Mouse (Mus musculus): ENCODE results near the gene Tnfrsf9. TPM values are rescaled to one million over a fixed set of nuclear protein-coding genes. Genes with fewer than 3 reads are reported as not detected.
A peak's percentile ranks its signal among the peaks of the same experiment; 100 is the strongest.
"Not testable (repeated sequence)": the region's sequence is repeated elsewhere in the genome, so short reads cannot be mapped to it uniquely, and the experiment has no call there.

The Tnfrsf9 gene
- polyA plus RNA-seq, 1 experiment from 2014 or later = 0.80 TPM

DNA sequence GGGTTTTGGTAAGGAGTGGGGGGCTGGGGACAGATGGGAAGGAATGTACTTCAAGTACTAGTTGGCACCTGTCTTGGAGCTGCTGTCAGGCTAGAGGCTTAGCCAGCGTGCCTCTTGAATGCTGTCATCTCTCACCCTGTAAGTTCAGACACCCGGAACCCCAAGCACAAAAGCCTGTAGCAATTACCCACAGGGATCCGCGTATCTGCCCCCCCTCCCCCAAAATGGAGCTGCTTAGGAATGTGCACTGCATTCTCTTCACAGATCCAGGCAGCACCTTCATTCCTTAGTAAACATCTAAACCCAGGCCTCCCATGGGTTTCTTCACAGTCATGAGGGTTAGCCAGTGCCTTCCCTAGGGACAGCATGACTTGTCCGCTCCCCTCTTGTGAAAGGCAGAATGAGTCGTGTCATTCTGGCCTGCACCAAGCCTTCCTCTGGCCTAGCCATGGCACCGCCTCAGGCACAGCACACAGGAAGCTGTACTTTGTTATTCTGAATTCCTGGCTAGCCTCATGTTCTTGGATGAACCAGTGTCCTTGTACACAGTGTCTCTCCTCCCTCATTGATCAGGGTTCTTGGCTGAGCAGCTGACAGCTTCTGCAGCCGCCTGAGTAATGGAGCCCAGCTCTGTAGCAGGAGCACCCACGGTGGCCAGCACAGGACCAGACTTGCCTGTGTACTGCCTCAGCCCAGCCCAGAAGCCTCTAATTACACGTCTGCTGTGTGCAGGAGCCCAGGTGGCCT is 42.8 kb upstream of the Tnfrsf9 start:
- H3K27ac ChIP-seq (ENCODE audit: low read length) = peak overlapping the region; percentile 88
- peaks cover 25% of the 10 kb centered on the region for H3K4me1 ChIP-seq (ENCODE audit: control insufficient read depth, insufficient read depth, low read length)
- H3K9me3 ChIP-seq (ENCODE audit: control insufficient read depth, low read depth, low read length) = no peaks in the 10 kb centered on the region
- no peak overlapping the region for H3K4me3 ChIP-seq (ENCODE audit: low read depth, low read length)
- no peaks in the 10 kb centered on the region for H3K27me3 ChIP-seq (ENCODE audit: control insufficient read depth, insufficient read depth, low read length)
- 20% methylated on average over 10 of the region's 10 CpGs for WGBS
- no peak overlapping the region for H3K9ac ChIP-seq (replicated peaks; ENCODE audit: low read depth, low read length)
- ATAC-seq (ENCODE audit: insufficient number of reproducible peaks, insufficient read depth, low FRiP score, low read depth) = peak; percentile 81
- no peak overlapping the region for H3K4me2 ChIP-seq (replicated peaks; ENCODE audit: low read depth, low read length)
- peaks cover 19% of the 10 kb centered on the region for H3K36me3 ChIP-seq (ENCODE audit: control insufficient read depth, insufficient read depth, low read length)

DNA sequence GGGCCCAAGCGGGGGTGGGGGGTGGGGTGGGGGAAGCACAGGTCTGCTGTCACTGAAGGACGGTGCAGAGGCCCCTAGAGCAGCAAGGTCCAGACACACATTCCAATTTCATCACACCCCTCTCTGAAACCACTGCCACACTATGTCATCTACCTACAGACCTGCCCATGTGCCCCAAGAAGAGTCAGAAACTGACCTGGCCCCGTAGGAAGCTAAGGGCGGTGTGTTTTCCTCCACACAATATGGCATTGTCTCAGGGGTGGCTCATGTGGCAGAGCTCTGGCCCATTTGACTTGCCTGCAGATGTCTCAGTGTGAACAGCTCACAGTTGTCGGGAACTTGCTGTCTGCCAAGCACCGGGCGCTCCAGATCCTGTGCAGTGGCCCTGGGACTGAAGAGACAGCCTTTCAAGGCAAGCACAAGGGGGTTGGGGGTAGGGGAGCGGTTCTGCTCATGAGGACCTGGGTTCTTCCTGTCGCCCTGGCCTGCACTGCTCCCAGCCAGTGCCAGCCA is 42.2 kb upstream of the Tnfrsf9 start:
- Histone ChIP-seq H3K27me3 (ENCODE audit: control insufficient read depth, insufficient read depth, low read length) (no peaks in the 10 kb centered on the region), H3K4me2 (replicated peaks; ENCODE audit: low read depth, low read length) (no peak overlapping the region), H3K9ac (replicated peaks; ENCODE audit: low read depth, low read length) (no peak overlapping the region), H3K27ac (ENCODE audit: low read length) (peak overlapping the region; percentile 88; the same call in 1 of the 2 replicates), H3K4me3 (ENCODE audit: low read depth, low read length) (no peak overlapping the region), H3K9me3 (ENCODE audit: control insufficient read depth, low read depth, low read length) (no peaks in the 10 kb centered on the region), H3K36me3 (ENCODE audit: control insufficient read depth, insufficient read depth, low read length) (peaks cover 13% of the 10 kb centered on the region), H3K4me1 (ENCODE audit: control insufficient read depth, insufficient read depth, low read length) (peaks cover 25% of the 10 kb centered on the region)
- ATAC-seq (ENCODE audit: insufficient number of reproducible peaks, insufficient read depth, low FRiP score, low read depth) = peak; percentile 40; the same call in 1 of the 2 replicates
- WGBS = 37% methylated on average over 9 of the region's 9 CpGs

DNA sequence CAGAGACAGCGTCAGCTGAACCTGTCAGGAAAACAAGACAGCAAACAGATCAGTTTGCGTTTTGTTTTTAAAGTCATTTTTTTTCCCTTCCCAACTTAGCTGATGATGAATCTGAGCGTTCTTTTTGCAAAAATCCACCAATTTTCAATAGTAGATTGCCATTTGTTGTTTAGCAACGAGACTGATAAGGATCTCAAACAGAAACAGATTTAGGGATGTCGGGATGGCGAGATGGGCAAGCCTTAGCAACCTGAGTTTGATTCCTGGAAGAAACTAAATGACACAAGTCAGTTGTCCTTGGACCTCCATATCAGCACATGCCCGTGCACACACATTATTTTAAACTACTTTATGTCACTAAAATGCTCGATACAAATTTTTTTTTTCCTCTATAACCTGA is 41.7 kb upstream of the Tnfrsf9 start:
- 66% methylated on average over 8 of the region's 8 CpGs for WGBS
- Histone ChIP-seq H3K27ac (ENCODE audit: low read length) (peak overlapping the region; percentile 88; the same call in 1 of the 2 replicates), H3K27me3 (ENCODE audit: control insufficient read depth, insufficient read depth, low read length) (no peaks in the 10 kb centered on the region), H3K4me1 (ENCODE audit: control insufficient read depth, insufficient read depth, low read length) (peaks cover 25% of the 10 kb centered on the region), H3K9ac (replicated peaks; ENCODE audit: low read depth, low read length) (no peak overlapping the region), H3K4me2 (replicated peaks; ENCODE audit: low read depth, low read length) (no peak overlapping the region), H3K9me3 (ENCODE audit: control insufficient read depth, low read depth, low read length) (no peaks in the 10 kb centered on the region), H3K4me3 (ENCODE audit: low read depth, low read length) (no peak overlapping the region), H3K36me3 (ENCODE audit: control insufficient read depth, insufficient read depth, low read length) (peaks cover 8% of the 10 kb centered on the region)
- ATAC-seq (ENCODE audit: insufficient number of reproducible peaks, insufficient read depth, low FRiP score, low read depth) = no peak

DNA sequence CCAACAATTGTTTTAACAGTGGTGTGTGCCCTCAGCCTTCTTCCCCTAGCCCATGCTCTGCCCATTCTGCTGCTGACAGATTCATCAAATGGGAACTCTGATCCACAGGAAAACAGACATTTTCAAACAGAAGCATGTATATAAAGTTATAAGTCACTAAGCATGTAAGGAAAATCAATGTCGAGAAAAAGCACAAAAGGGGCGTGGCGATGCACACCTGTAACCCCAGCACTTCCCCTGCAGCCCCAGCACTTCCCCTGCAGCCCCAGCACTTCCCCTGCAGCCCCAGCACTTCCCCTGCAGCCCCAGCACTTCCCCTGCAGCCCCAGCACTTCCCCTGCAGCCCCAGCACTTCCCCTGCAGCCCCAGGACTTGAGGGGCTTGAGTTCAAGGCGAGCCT is 39.9 kb upstream of the Tnfrsf9 start:
- Histone ChIP-seq H3K9me3 (ENCODE audit: control insufficient read depth, low read depth, low read length) (peaks cover 11% of the 10 kb centered on the region), H3K4me1 (ENCODE audit: control insufficient read depth, insufficient read depth, low read length) (peaks cover 22% of the 10 kb centered on the region)
- not testable (repeated sequence) for H3K4me3 ChIP-seq (ENCODE audit: low read depth, low read length); H3K4me2 ChIP-seq (replicated peaks; ENCODE audit: low read depth, low read length); H3K9ac ChIP-seq (replicated peaks; ENCODE audit: low read depth, low read length); H3K36me3 ChIP-seq (ENCODE audit: control insufficient read depth, insufficient read depth, low read length); H3K27ac ChIP-seq (ENCODE audit: low read length); ATAC-seq (ENCODE audit: insufficient number of reproducible peaks, insufficient read depth, low FRiP score, low read depth); H3K27me3 ChIP-seq (ENCODE audit: control insufficient read depth, insufficient read depth, low read length)
- WGBS = 50% methylated on average over 4 of the region's 4 CpGs

DNA sequence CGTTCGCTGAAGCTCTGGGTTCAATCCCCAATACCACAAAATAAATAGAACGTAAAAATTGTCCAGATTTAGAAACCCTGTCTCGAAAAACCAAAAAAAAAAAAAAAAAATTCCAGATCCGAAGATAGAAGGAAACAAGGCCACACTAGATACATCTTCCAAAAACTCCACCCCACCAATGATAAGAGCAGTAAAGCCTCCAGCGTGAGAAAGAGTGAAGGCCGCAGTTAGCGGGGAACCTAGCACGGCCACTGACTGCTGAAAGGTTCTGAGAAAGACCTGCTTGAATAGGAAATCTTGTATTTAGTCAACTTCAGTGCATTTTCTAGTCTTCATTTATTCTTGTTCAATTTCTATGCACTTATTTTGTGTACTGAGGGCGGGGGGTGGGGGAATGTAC is 39.0 kb upstream of the Tnfrsf9 start:
- Histone ChIP-seq H3K4me1 (ENCODE audit: control insufficient read depth, insufficient read depth, low read length) (peaks cover 20% of the 10 kb centered on the region), H3K4me2 (replicated peaks; ENCODE audit: low read depth, low read length) (no peak overlapping the region), H3K27ac (ENCODE audit: low read length) (no peak overlapping the region), H3K9ac (replicated peaks; ENCODE audit: low read depth, low read length) (no peak overlapping the region), H3K9me3 (ENCODE audit: control insufficient read depth, low read depth, low read length) (peaks cover 20% of the 10 kb centered on the region), H3K27me3 (ENCODE audit: control insufficient read depth, insufficient read depth, low read length) (no peaks in the 10 kb centered on the region), H3K36me3 (ENCODE audit: control insufficient read depth, insufficient read depth, low read length) (no peaks in the 10 kb centered on the region), H3K4me3 (ENCODE audit: low read depth, low read length) (no peak overlapping the region)
- 66% methylated on average over 10 of the region's 10 CpGs for WGBS
- ATAC-seq (ENCODE audit: insufficient number of reproducible peaks, insufficient read depth, low FRiP score, low read depth) = no peak

DNA sequence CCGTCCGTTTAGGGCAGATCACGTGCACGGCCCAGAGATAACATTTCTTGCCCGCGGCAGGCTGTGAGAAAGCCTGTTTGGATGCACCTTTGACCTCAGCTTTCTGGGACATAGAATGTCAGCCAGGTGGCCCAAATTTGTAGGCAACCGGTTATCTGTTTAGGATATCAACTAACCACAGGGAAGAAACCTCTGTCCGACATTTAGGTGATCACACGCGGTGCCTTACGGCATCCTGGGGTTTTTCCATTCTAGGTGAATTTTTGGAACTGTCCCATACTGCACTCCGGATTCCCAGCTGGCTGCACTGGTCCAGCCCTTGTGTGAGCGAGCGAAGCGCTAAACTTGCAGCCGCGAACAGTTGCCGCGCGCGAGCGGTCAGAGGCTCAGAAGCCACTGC is 34.7 kb upstream of the Tnfrsf9 start:
- H3K9me3 ChIP-seq (ENCODE audit: control insufficient read depth, low read depth, low read length) = peaks cover 22% of the 10 kb centered on the region
- WGBS = 96% methylated on average over 22 of the region's 22 CpGs
- no peak overlapping the region for H3K27ac ChIP-seq (ENCODE audit: low read length)
- H3K4me3 ChIP-seq (ENCODE audit: low read depth, low read length) = no peak overlapping the region
- H3K4me1 ChIP-seq (ENCODE audit: control insufficient read depth, insufficient read depth, low read length) = no peaks in the 10 kb centered on the region
- no peak for ATAC-seq (ENCODE audit: insufficient number of reproducible peaks, insufficient read depth, low FRiP score, low read depth)
- no peak overlapping the region for H3K9ac ChIP-seq (replicated peaks; ENCODE audit: low read depth, low read length)
- H3K36me3 ChIP-seq (ENCODE audit: control insufficient read depth, insufficient read depth, low read length) = no peaks in the 10 kb centered on the region
- no peak overlapping the region for H3K4me2 ChIP-seq (replicated peaks; ENCODE audit: low read depth, low read length)
- no peaks in the 10 kb centered on the region for H3K27me3 ChIP-seq (ENCODE audit: control insufficient read depth, insufficient read depth, low read length)

DNA sequence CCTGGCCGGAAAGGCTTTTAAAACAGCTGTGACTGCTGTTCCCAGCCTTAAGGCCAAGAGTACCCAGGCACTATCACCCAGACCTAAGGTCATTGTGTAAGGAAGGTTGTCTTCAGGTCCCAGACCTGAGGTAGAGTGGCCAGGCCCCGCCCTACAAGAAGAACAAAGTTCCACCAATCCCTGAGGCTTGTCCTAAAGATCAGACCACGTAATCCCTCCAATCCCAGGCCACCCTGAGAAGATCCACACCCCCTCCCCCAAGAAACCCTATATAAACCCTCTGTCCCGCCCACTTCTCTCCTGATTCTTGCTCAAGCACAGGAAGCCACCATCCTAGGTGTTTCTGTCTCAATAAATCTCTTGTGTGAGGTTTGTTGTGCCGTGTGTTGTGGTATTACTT is 34.0 kb upstream of the Tnfrsf9 start:
- Histone ChIP-seq H3K4me2 (replicated peaks; ENCODE audit: low read depth, low read length) (no peak overlapping the region), H3K9me3 (ENCODE audit: control insufficient read depth, low read depth, low read length) (peaks cover 22% of the 10 kb centered on the region), H3K27ac (ENCODE audit: low read length) (no peak overlapping the region), H3K27me3 (ENCODE audit: control insufficient read depth, insufficient read depth, low read length) (no peaks in the 10 kb centered on the region), H3K36me3 (ENCODE audit: control insufficient read depth, insufficient read depth, low read length) (no peaks in the 10 kb centered on the region), H3K9ac (replicated peaks; ENCODE audit: low read depth, low read length) (no peak overlapping the region), H3K4me1 (ENCODE audit: control insufficient read depth, insufficient read depth, low read length) (no peaks in the 10 kb centered on the region), H3K4me3 (ENCODE audit: low read depth, low read length) (no peak overlapping the region)
- 90% methylated on average over 5 of the region's 5 CpGs for WGBS
- no peak for ATAC-seq (ENCODE audit: insufficient number of reproducible peaks, insufficient read depth, low FRiP score, low read depth)

DNA sequence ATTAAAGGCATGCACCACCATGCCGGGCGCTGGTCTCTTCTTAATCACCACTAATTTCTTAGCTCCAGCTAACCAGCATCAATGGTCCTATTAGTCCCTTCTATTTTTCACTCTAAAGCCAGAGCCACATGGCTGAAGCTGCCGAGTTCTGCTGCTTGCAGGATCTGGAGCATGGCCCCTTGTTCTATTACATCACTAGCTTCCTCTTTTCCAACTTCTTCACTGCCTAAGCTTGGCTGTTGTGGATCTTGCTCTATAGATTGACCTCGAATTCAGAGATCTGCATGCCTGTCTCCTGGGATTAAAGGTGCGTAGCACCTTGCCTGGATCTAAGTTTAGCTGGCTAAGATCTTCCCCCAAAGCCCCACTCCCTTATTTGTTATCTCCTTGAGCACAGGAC is 31.7 kb upstream of the Tnfrsf9 start:
- H3K36me3 ChIP-seq (ENCODE audit: control insufficient read depth, insufficient read depth, low read length) = no peaks in the 10 kb centered on the region
- no peaks in the 10 kb centered on the region for H3K4me1 ChIP-seq (ENCODE audit: control insufficient read depth, insufficient read depth, low read length)
- 83% methylated on average over 5 of the region's 5 CpGs for WGBS
- H3K9ac ChIP-seq (replicated peaks; ENCODE audit: low read depth, low read length) = no peak overlapping the region
- no peak overlapping the region for H3K4me2 ChIP-seq (replicated peaks; ENCODE audit: low read depth, low read length)
- no peaks in the 10 kb centered on the region for H3K27me3 ChIP-seq (ENCODE audit: control insufficient read depth, insufficient read depth, low read length)
- no peak overlapping the region for H3K4me3 ChIP-seq (ENCODE audit: low read depth, low read length)
- H3K9me3 ChIP-seq (ENCODE audit: control insufficient read depth, low read depth, low read length) = peaks cover 22% of the 10 kb centered on the region
- ATAC-seq (ENCODE audit: insufficient number of reproducible peaks, insufficient read depth, low FRiP score, low read depth) = no peak
- H3K27ac ChIP-seq (ENCODE audit: low read length) = no peak overlapping the region

DNA sequence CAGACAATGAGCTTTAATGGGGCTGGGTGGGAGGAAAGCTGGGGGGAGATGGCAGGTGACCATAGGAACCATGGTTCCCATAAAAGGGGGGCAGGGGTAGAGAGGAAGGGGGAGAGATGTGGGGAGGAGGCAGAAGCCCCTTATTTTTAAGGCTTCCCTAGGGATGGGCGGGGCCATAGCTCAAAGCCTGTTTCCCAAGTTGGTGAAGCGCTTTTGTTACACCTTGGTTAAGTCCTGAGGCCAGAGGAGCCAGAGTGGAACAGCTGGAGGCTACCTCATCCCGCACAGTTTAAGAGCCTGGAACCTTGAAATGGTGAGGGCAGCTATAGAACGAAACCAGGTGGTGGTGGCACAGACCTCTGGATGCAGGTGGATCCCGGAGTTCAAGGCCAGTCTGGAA is 26.5 kb upstream of the Tnfrsf9 start:
- Histone ChIP-seq H3K27me3 (ENCODE audit: control insufficient read depth, insufficient read depth, low read length) (no peaks in the 10 kb centered on the region), H3K4me2 (replicated peaks; ENCODE audit: low read depth, low read length) (no peak overlapping the region), H3K4me1 (ENCODE audit: control insufficient read depth, insufficient read depth, low read length) (peaks cover 11% of the 10 kb centered on the region), H3K36me3 (ENCODE audit: control insufficient read depth, insufficient read depth, low read length) (no peaks in the 10 kb centered on the region), H3K9ac (replicated peaks; ENCODE audit: low read depth, low read length) (no peak overlapping the region), H3K4me3 (ENCODE audit: low read depth, low read length) (no peak overlapping the region), H3K27ac (ENCODE audit: low read length) (no peak overlapping the region), H3K9me3 (ENCODE audit: control insufficient read depth, low read depth, low read length) (no peaks in the 10 kb centered on the region)
- no peak for ATAC-seq (ENCODE audit: insufficient number of reproducible peaks, insufficient read depth, low FRiP score, low read depth)
- WGBS = 76% methylated on average over 5 of the region's 5 CpGs
